Mouse (Mus musculus) erythroblast, adult 5-6 weeks (primary cell): ENCODE data around the gene Oit3. TPM values are rescaled to one million over a fixed set of nuclear protein-coding genes. Genes with fewer than 3 reads are reported as not detected.

ENCODE experiments used
- ATAC-seq: replicated peaks from 2 replicates; pipeline ENCODE4 v1.8.0; 2016; ENCODE audit warnings: moderate number of reproducible peaks, mild to moderate bottlenecking, moderate TSS enrichment, inconsistent platforms; ENCODE audit not compliant: poor library complexity, low FRiP score, severe bottlenecking
- total RNA-seq, 2 experiments: library from RNA; stranded (forward) in 1 of 2; stranded (reverse) in 1 of 2; fragments of 150-400 nt in 1 of 2; fragments of 200-764, 138-1000 nt in 1 of 2; gene quantifications; 2 replicates each; pipeline versions ENCODE4 v1.2.3 to v1.2.4; 2015 to 2017; ENCODE audit warnings: low replicate concordance in 2 of 2

Oit3 gene
- total RNA-seq (2015; ENCODE audit: low replicate concordance) (not detected in 2 replicates), total RNA-seq (2017; ENCODE audit: low replicate concordance) (not detected in 2 replicates)

GRCm38 (mm10) chr10:59441735-59442134 is at the start of gene Oit3:
Oit3 (minus strand) TSS chr10:59441778.
- ATAC-seq, result no peak

GRCm38 (mm10) chr10:59490920-59491319 is 49.3 kb upstream of the Oit3 start:
- ATAC-seq, result no peak

GRCm38 (mm10) chr10:59489411-59489810 is 47.8 kb upstream of the Oit3 start:
- no peak for ATAC-seq

- ATAC-seq, result no peak
These were observed 45.8 kb upstream of the Oit3 start for GRCm38 (mm10) chr10:59487351-59487750.

GRCm38 (mm10) chr10:59484318-59484717 is 42.7 kb upstream of the Oit3 start:
- no peak for ATAC-seq

GRCm38 (mm10) chr10:59481381-59481780 is 39.8 kb upstream of the Oit3 start:
- ATAC-seq, result no peak

- no peak for ATAC-seq
These were observed 28.9 kb upstream of the Oit3 start for GRCm38 (mm10) chr10:59470451-59470850.

GRCm38 (mm10) chr10:59467297-59467696 is 25.7 kb upstream of the Oit3 start:
- no peak for ATAC-seq

GRCm38 (mm10) chr10:59466626-59467025 is 25.0 kb upstream of the Oit3 start:
- no peak for ATAC-seq

GRCm38 (mm10) chr10:59465546-59465945 is 24.0 kb upstream of the Oit3 start:
- no peak for ATAC-seq

- ATAC-seq, result no peak
These were observed 20.7 kb upstream of the Oit3 start for GRCm38 (mm10) chr10:59462307-59462706.

GRCm38 (mm10) chr10:59459767-59460166 is 18.2 kb upstream of the Oit3 start:
- no peak for ATAC-seq

- ATAC-seq, result no peak
These were observed 13.1 kb upstream of the Oit3 start for GRCm38 (mm10) chr10:59454631-59455030.

GRCm38 (mm10) chr10:59451839-59452238 is 10.3 kb upstream of the Oit3 start:
- no peak for ATAC-seq

GRCm38 (mm10) chr10:59447546-59447945 is 6.0 kb upstream of the Oit3 start:
- no peak for ATAC-seq

GRCm38 (mm10) chr10:59446911-59447437 is 5.4 kb upstream of the Oit3 start:
- no peak for ATAC-seq

GRCm38 (mm10) chr10:59444635-59445034 is 3.1 kb upstream of the Oit3 start:
- ATAC-seq, result no peak

GRCm38 (mm10) chr10:59444106-59444505 is 2.5 kb upstream of the Oit3 start:
- no peak for ATAC-seq

GRCm38 (mm10) chr10:59443212-59443611 is 1.6 kb upstream of the Oit3 start:
- ATAC-seq, result no peak

- no peak for ATAC-seq
These were observed 1.4 kb downstream of the Oit3 start for GRCm38 (mm10) chr10:59440177-59440576.

GRCm38 (mm10) chr10:59439508-59439931 is 2.1 kb downstream of the Oit3 start:
- no peak for ATAC-seq

GRCm38 (mm10) chr10:59438651-59439050 is 2.9 kb downstream of the Oit3 start:
- ATAC-seq, result no peak
